Mouse (Mus musculus): Measurements from ENCODE around the gene Pdk3.

Pdk3 gene

DNA sequence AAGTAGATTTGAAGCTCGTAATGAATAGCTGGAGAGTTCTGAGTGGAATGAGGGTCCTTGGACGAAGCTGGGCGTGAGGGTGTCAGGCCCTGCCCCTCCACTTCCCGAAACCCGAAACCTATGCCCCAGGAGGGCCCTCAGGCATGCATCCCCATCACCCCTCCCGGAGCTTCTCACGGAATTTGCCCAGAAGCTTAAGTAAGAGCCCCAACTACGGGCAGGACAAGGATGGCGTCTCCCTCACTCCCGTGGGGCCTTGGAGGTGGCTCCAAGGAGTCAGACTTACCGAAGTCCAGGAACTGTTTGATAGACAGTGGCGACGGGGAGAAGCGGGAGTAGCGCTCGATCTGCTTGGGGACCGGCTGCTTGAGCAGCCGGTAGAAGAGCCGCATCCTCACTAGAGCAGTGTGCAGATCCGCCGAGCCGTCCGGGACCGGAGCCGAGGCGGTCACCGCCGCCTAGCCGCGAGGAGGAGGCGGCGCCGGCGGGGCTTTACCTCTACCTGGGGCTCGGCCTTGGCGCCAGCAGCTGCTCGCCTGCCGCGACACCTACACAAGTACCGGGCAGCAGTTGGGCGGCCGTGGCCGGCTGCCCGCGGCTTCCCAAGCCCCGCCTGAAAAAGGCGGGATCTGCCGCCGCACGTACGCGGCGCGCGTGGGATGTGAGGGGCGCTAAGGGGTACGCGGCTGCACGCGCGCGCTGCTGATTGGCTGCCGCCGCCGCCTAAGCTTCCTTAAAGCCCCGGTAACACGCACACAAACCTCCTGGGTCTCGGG lies at the start of gene Pdk3:
Gene Pdk3, minus strand, starts transcription at position 641 of the 776 bp plus-strand sequence.
- peak; percentile 94 for DNase-seq (ENCODE audit: low read depth, low spot score)

DNA sequence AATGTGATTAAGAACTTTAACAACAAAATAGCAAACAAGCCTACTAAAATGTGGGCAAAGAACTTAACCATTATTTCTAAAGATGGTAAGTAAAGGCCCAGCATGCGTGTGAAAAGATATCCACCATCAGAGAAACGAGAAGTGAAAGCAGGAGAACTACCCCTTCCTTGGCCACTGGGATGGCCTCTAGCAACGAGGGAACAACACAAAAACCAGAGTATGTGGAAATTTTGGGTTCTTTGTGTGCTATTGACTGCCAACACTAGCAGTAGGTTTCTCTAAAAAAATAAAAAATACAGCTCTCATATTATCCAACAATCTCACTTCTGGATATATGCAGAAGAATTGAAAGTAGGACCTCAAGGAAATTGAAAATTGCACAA lies 45.6 kb upstream of the Pdk3 start:
- no peak for DNase-seq (ENCODE audit: low read depth, low spot score)

DNA sequence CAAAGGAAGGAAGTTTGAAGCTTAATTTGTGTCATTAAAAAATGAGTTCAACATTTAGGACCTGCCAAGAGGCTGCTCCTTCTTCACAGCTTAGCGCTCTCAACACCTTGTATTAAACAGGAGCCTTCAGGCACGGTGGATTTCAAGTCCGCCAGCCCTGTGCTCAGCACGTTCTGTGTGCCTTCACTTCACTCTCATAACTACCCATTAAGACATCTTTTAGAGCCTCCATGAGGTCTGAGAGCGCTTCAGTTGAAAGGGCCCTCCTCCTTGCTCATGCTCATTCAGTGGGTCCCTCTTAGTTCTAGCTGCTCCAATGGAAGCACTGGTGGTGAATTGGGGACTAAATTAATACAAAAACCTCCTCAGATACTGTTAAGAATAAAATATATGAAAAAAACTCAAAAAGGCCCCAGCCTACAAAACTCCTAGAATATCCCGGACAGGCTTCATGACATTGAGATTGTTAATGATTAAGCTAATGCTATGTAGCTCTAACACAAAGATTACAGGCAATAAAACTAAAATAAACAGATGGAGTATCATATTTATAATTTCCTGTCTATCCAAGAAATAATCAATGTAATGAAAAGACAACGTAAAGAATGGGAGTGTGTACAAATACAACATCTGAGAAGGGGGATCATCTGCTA lies 45.1 kb upstream of the Pdk3 start:
- DNase-seq (ENCODE audit: low read depth, low spot score) = no peak

DNA sequence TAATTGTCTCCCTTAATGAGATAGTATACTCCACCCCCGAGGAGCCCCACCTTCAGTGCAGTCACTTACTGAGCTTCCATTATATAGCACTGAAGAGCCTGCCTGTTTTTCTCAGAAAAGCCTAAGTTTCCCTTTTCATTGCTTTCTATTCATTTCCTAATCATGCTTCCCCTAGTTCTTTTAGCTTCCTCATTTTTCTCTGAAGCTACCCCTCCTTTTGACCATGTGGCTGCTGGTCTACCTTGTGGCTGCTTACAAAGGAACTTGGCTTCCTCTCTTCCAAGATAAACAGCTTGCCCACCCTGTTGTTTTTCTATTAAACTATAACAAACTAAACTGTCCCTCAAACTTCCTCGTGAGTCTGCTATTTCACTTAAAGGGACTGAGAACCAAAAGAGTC lies 31.4 kb upstream of the Pdk3 start:
- DNase-seq (ENCODE audit: low read depth, low spot score) = no peak

- no peak for DNase-seq (ENCODE audit: low read depth, low spot score)
Measured at GRCm38 (mm10) chrX:93862525-93863086, 30.6 kb upstream of the Pdk3 start.

- DNase-seq (ENCODE audit: low read depth, low spot score) = no peak
Measured at GRCm38 (mm10) chrX:93857756-93858155, 25.8 kb upstream of the Pdk3 start.

GRCm38 (mm10) chrX:93832337-93832884 lies 410 bp upstream of the Pdk3 start:
- no peak for DNase-seq (ENCODE audit: low read depth, low spot score)

DNA sequence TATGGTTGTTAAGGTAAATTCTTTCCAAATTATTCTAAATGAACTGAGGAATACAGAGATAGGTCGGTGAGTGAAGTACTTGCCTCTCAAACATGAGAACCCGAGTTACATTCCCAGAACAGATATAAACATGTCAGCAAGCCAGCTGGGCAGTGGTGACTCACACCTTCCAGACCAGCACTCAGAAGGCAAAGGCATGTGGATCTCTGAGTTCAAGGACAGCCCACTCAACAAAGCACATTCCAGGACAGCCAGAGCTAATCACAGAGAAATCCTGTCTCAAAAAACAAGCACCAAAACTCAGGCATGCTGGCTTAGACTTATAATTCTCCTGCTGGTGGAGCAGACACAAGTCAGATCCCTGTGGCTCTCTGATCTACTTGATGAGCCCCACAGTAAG lies 6.2 kb downstream of the Pdk3 start:
- no peak for DNase-seq (ENCODE audit: low read depth, low spot score)

DNA sequence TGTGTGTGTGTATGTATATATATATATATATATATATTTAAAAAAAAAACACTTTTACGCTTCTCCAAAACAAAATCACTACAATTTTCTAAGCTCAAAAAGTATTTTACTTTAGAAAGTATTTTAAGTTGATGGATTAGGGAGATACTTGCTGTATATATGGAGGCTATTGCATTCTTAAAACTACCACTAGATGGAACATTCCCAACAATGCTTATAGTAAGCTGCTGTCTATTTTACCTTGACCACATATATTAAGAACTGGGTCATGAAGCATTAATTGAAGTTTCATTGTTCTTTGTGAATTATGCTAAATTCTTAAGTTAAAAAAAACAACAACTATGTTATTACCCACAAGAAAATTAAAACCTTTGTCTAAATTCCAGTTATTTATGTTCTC lies 24.0 kb downstream of the Pdk3 start:
- no peak for DNase-seq (ENCODE audit: low read depth, low spot score)

DNA sequence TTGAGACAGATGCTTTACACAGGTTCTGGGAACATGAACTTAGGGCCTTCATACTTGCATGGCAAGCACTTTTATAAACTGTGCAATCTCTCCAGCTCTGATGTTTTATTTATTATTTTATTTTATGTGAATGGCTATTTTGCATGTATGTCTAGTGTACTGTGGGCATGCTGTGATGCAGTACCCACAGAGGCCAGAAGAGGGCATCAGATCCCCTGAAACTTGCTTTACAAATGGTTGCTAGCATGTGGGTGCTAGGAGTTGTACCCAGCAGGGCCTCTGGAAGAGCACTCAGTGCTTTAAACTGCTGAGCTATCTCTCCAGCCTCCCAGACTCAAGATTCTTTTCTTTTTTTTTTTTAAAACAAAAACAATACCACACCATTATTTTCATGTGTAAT lies 38.8 kb downstream of the Pdk3 start:
- peak; percentile 63 for DNase-seq (ENCODE audit: low read depth, low spot score)

DNA sequence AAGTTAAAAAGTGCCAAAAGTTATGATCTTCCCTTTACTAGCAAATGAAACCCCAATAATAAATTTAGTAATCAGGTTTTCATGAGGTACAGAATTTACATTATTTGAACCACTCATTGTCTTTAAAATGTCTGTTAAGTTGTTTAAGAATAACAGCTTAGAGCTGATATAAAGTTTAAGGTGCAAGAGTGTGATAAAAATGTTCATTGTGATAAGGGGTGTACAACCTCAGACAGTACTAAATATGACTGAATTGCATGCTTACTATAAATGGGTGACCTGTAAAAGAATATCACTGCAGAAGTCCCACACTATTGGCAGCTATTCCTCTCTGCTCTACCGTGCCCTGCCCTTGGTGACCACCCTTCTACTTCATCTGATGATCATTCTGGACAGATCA lies 42.4 kb downstream of the Pdk3 start:
- DNase-seq (ENCODE audit: low read depth, low spot score) = no peak

DNA sequence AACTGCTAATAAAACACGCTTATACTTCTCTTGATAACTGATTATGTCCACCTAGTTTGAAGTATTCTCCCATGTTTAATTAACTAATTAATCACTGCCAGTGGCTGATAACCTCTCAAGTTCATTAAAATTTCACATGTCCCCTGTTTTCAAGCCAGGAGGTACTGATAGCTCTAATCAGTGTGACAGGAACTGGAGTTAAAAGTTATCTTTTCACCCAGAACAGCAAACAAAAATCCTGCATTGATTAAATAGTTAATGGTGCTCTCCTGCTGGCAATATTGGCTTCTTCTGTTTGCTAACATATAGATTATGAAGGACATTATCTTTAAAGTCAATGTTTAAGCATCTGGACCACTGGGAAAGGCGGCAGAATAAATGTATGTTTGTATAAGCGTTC lies 71.2 kb downstream of the Pdk3 start:
- DNase-seq (ENCODE audit: low read depth, low spot score) = no peak

- DNase-seq (ENCODE audit: low read depth, low spot score) = no peak
Measured at GRCm38 (mm10) chrX:93756867-93757455, 75.0 kb downstream of the Pdk3 start.

DNA sequence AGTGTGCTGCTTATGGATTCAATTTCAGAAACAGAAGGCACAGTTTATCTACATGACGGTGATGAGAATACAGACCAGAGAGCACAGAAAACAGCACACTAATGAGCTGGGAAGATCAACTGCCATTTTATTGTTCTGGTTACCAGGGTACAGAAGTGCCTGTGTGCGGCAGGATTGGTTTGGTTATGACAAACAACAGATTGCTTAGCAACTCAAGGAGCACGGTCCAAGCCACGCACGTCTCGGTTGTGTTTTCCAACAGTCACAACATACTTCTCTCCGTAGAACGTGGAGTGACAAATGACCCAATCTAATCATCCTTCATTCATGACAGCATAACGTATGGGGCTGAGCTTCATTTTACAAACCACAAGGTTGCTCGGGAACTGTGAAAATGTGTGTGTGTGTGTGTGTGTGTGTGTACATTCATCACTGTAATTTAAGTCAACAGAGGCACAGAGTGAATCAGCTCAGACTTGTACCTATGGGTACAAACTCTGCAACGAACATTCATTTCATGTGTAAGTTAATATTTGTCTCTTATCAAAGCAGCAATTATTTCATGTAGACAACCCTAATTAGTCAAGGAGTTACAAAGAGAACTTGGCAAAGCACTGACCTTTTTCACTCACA lies 76.7 kb downstream of the Pdk3 start:
- DNase-seq (ENCODE audit: low read depth, low spot score) = no peak

GRCm38 (mm10) chrX:93750566-93750965 lies 81.4 kb downstream of the Pdk3 start:
- no peak for DNase-seq (ENCODE audit: low read depth, low spot score)

DNA sequence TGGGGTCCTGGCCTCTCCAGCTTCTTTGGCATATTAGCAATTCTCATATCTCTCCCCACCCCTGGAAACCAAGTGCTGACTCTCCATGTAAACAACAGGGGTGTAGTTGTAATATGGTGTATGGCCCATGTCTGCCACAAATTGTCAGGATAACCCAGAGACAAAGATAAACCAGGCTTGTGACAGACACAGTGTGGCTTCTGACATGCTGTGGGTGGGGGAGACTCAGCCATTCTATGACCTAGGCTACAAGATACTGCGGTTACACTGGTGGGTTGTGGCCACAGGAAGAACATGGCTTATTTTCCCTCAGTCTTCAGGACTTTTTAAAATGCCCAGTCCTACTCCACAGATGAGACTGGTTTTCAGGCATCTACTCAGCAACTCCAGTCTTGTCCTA lies 82.8 kb downstream of the Pdk3 start:
- no peak for DNase-seq (ENCODE audit: low read depth, low spot score)

GRCm38 (mm10) chrX:93732975-93733748 lies 98.8 kb downstream of the Pdk3 start:
- no peak for DNase-seq (ENCODE audit: low read depth, low spot score)

DNA sequence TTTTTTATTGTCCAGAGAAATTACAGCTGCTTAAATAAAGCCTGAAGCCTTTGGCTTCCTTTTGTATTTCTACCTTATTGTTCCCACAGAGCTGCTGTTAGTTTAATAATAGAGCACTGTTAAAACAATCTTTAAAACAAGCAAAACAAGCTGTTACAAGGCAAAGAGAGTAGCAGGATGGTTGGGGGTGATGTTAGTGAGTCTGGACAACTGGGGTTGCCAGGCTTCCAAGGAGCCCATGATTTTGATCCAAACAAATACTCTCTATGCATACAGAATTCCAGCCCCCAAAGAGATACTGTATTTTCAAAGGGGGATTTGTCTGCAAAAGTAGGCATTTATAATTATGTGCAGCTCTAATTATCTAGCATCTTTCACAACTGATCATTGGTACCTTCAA lies 99.6 kb downstream of the Pdk3 start:
- DNase-seq (ENCODE audit: low read depth, low spot score) = no peak

- no peak for DNase-seq (ENCODE audit: low read depth, low spot score)
Measured at GRCm38 (mm10) chrX:93730854-93731253, 101.1 kb downstream of the Pdk3 start.

DNA sequence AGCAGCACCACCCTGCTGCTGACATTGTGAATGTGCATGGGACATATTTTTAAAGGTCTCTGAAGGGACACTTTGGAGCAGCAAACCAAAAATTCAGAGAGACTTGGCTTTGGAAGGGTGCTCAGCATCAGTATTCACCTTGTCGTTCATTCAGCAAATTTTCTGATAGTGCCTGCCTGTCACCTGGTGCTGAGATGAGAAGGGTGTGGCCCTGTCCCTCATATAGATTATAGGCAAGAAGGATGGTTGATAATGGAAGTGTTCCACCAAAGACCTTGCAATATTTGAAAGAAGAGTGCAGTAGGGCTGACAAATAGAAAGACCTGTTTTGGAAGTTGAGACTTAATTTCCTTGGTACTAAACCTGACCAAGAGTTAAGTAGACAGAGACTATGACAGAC lies 102.5 kb downstream of the Pdk3 start:
- no peak for DNase-seq (ENCODE audit: low read depth, low spot score)

Measured in ZHBTc4 (cell line).